Mouse (Mus musculus) urinary bladder, adult 2 months (tissue): Measurements from ENCODE around the gene Map3k9. TPM values are rescaled to one million over a fixed set of nuclear protein-coding genes. Genes with fewer than 3 reads are reported as not detected.

Experiments
- DNase-seq: peaks from one replicate; pipeline ENCODE4 v3.0.0; 2022; ENCODE audit warnings: low spot score
- polyA plus RNA-seq: library from polyadenylated mRNA; depleted of rRNA; stranded (reverse); fragments of >200 nt; gene quantifications from 2 replicates; pipeline ENCODE4 v1.2.3, GENCODE M21; 2012; rRNA removed

Map3k9 gene
- polyA plus RNA-seq, 1 experiment: 1.4 TPM

- DNase-seq: no peak
Observed at GRCm38 (mm10) chr12:81702903-81703302, 78.1 kb downstream of the Map3k9 start.

- no peak for DNase-seq
Observed at GRCm38 (mm10) chr12:81698011-81698410, 83.0 kb downstream of the Map3k9 start.

GRCm38 (mm10) chr12:81691177-81691730 lies 89.7 kb downstream of the Map3k9 start:
- DNase-seq: no peak

GRCm38 (mm10) chr12:81690751-81691150 lies 90.2 kb downstream of the Map3k9 start:
- DNase-seq: no peak

GRCm38 (mm10) chr12:81690111-81690510 lies 90.9 kb downstream of the Map3k9 start:
- no peak for DNase-seq

- no peak for DNase-seq
Observed at GRCm38 (mm10) chr12:81689505-81690056, 91.4 kb downstream of the Map3k9 start.

GRCm38 (mm10) chr12:81688537-81688936 lies 92.4 kb downstream of the Map3k9 start:
- DNase-seq: no peak

GRCm38 (mm10) chr12:81687873-81688272 lies 93.1 kb downstream of the Map3k9 start:
- DNase-seq: no peak

GRCm38 (mm10) chr12:81686406-81687117 lies 94.4 kb downstream of the Map3k9 start:
- no peak for DNase-seq

- DNase-seq: no peak
Observed at GRCm38 (mm10) chr12:81685981-81686380, 95.0 kb downstream of the Map3k9 start.

- DNase-seq: no peak
Observed at GRCm38 (mm10) chr12:81684096-81684495, 96.9 kb downstream of the Map3k9 start.

GRCm38 (mm10) chr12:81683395-81683794 lies 97.6 kb downstream of the Map3k9 start:
- DNase-seq: no peak

- DNase-seq: no peak
Observed at GRCm38 (mm10) chr12:81679807-81680529, 101.0 kb downstream of the Map3k9 start.

- no peak for DNase-seq
Observed at GRCm38 (mm10) chr12:81675557-81675956, 105.4 kb downstream of the Map3k9 start.

Other genes starting within 250 kb of the Map3k9 start
- gene Gm20498, start 248.3 kb downstream of the Map3k9 start, polyA plus RNA-seq: 14.6 and 20.0 TPM in 2 replicates
- 36.6 and 38.0 TPM in 2 replicates for gene Synj2bp, start 248.3 kb downstream of the Map3k9 start, polyA plus RNA-seq
- gene Adam21, start 212.7 kb downstream of the Map3k9 start, polyA plus RNA-seq: 0.04 and 0.06 TPM in 2 replicates
- 33.0 and 41.8 TPM in 2 replicates for gene Med6, start 186.2 kb downstream of the Map3k9 start, polyA plus RNA-seq
- gene Ttc9, start 149.9 kb downstream of the Map3k9 start, polyA plus RNA-seq: 7.4 and 7.6 TPM in 2 replicates
- gene Pcnx, start 78.8 kb upstream of the Map3k9 start, polyA plus RNA-seq: 23.3 and 35.3 TPM in 2 replicates